Mouse (Mus musculus) thymus, adult 2 months (tissue): ENCODE results near the gene Sst.

Experiments
- CTCF ChIP-seq: fragments of 200-500 bp; IDR thresholded peaks from 2 replicates; pipeline ENCODE4 v1.5.1; 2012; ENCODE audit warnings: mild to moderate bottlenecking, control low read depth, low read length, moderate library complexity, borderline replicate concordance; ENCODE audit not compliant: control insufficient read depth, poor library complexity, insufficient read depth; ENCODE audit errors: extremely low read depth
- POLR2A ChIP-seq: fragments of 200-500 bp; IDR thresholded peaks from 2 replicates; pipeline ENCODE4 v1.6.1; 2012; ENCODE audit warnings: mild to moderate bottlenecking, low read length, control low read depth, moderate library complexity; ENCODE audit not compliant: control insufficient read depth, poor library complexity, insufficient read depth; ENCODE audit errors: extremely low read depth

GRCm38 (mm10) chr16:23844622-23845021, 46.1 kb downstream of the Sst start:
- TF ChIP-seq POLR2A (no peak), CTCF (no peak)
